Mouse (Mus musculus): ENCODE results near the gene Cd34.

- no peak for TF ChIP-seq POLR2A (IDR thresholded peaks at IDR 0.05; ENCODE audit: control insufficient read depth, low read depth, low read length)
- TF ChIP-seq CTCF (IDR thresholded peaks at IDR 0.05; ENCODE audit: control insufficient read depth, insufficient read depth, insufficient replicate concordance, low read depth, low read length) = no peak
Observed at GRCm38 (mm10) chr1:194989024-194989423, 50.4 kb downstream of the Cd34 start.

Data from testis, adult 2 months (tissue).